Mouse (Mus musculus): Measurements from ENCODE around the gene D430042O09Rik. TPM values are rescaled to one million over a fixed set of nuclear protein-coding genes. Genes with fewer than 3 reads are reported as not detected.
A peak's percentile ranks its signal among the peaks of the same experiment; 100 is the strongest.
"Not testable (repeated sequence)": the region's sequence is repeated elsewhere in the genome, so short reads cannot be mapped to it uniquely, and the experiment has no call there.

D430042O09Rik gene
- polyA plus RNA-seq (2016; fragmentation: Nextera tagmentation; extraction: Ambion mirVana), result 8.7 and 9.7 TPM in 2 replicates

DNA sequence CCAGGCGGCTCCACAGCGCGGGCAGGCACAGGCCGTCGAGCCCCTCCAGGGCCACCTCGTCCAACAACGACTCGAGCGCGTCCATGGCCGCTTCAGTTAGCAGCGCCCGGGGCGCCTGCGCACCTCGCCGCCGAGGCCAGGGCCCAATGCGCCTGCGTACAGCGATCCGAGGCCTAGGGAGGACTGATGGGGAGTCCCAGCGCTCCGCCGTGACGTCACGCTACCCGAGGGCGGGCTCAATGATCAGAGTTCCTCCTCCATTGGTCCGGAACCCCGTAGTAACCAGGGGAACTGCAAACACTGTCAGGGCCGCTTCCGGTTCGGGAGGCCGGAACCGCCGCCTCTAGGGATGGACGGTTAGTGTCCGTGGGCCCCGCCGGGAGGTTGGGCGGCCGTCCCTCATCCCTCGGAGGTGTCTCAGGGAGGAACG, at the start of gene D430042O09Rik, which contains the start of gene Gtf3c1:
Gene D430042O09Rik, plus strand, starts transcription at position 296 of the 430 bp plus-strand sequence.
Gene Gtf3c1, minus strand, starts transcription at position 188 of the 430 bp plus-strand sequence.
- H3K9me3 ChIP-seq, result no peaks in the 10 kb centered on the region
- H3K36me3 ChIP-seq, result peaks cover 23% of the 10 kb centered on the region
- H3K4me3 ChIP-seq, result peak within 1 kb of the TSS; percentile 78
- no peaks in the 10 kb centered on the region for H3K27me3 ChIP-seq (replicated peaks)
- under 1% methylated on average over 45 of the region's 45 CpGs for WGBS
- H3K9ac ChIP-seq, result peak within 1 kb of the TSS; percentile 85
- peak; percentile 99 for ATAC-seq (ENCODE audit: low FRiP score, low read depth)
- H3K27ac ChIP-seq, result peak within 1 kb of the TSS; percentile 85
- peaks cover 32% of the 10 kb centered on the region for H3K4me1 ChIP-seq
- H3K4me2 ChIP-seq (replicated peaks), result peak within 1 kb of the TSS; percentile 73

- H3K4me2 ChIP-seq (replicated peaks), result no peak overlapping the region
- no peak overlapping the region for H3K27ac ChIP-seq
- 92% methylated on average over 3 of the region's 3 CpGs for WGBS
- ATAC-seq (ENCODE audit: low FRiP score, low read depth), result no peak
- no peaks in the 10 kb centered on the region for H3K9me3 ChIP-seq
- H3K4me3 ChIP-seq, result no peak overlapping the region
- no peak overlapping the region for H3K9ac ChIP-seq
- no peaks in the 10 kb centered on the region for H3K27me3 ChIP-seq (replicated peaks)
- no peaks in the 10 kb centered on the region for H3K4me1 ChIP-seq
- peaks cover 92% of the 10 kb centered on the region for H3K36me3 ChIP-seq
Measured at GRCm38 (mm10) chr7:125663654-125664053, 44.0 kb upstream of the D430042O09Rik start.

GRCm38 (mm10) chr7:125670865-125671264, 36.8 kb upstream of the D430042O09Rik start:
- H3K4me3 ChIP-seq, result no peak overlapping the region
- no peaks in the 10 kb centered on the region for H3K27me3 ChIP-seq (replicated peaks)
- H3K4me2 ChIP-seq (replicated peaks), result no peak overlapping the region
- no peaks in the 10 kb centered on the region for H3K9me3 ChIP-seq
- H3K9ac ChIP-seq, result no peak overlapping the region
- H3K4me1 ChIP-seq, result no peaks in the 10 kb centered on the region
- H3K27ac ChIP-seq, result no peak overlapping the region
- H3K36me3 ChIP-seq, result peaks cover 96% of the 10 kb centered on the region
- WGBS, result 93% methylated on average over 6 of the region's 6 CpGs
- no peak for ATAC-seq (ENCODE audit: low FRiP score, low read depth)

DNA sequence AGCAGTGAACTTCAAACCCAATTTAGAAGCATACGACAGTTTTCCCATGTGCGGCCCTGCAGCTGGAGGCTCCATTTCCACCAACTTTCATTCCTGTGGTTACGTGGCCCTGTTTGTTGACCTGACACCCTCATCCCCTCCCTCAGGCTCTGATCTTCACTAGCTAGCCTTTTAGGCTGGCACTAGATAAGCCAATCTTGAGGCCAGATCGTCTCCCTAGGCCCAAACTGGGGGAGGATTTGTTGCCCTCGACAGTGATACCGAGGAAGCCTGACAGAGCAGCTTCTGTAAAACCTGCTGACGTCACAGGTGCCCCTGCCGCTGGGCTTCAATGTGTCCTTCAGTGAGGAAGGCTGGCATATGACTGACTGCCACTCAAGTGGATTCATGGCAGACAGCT, 36.3 kb upstream of the D430042O09Rik start:
- H3K9ac ChIP-seq, result no peak overlapping the region
- H3K27me3 ChIP-seq (replicated peaks), result no peaks in the 10 kb centered on the region
- H3K36me3 ChIP-seq, result peaks cover 96% of the 10 kb centered on the region
- no peak overlapping the region for H3K4me3 ChIP-seq
- ATAC-seq (ENCODE audit: low FRiP score, low read depth), result no peak
- H3K4me2 ChIP-seq (replicated peaks), result no peak overlapping the region
- WGBS, result 93% methylated on average over 8 of the region's 8 CpGs
- H3K27ac ChIP-seq, result no peak overlapping the region
- H3K4me1 ChIP-seq, result no peaks in the 10 kb centered on the region
- H3K9me3 ChIP-seq, result no peaks in the 10 kb centered on the region

DNA sequence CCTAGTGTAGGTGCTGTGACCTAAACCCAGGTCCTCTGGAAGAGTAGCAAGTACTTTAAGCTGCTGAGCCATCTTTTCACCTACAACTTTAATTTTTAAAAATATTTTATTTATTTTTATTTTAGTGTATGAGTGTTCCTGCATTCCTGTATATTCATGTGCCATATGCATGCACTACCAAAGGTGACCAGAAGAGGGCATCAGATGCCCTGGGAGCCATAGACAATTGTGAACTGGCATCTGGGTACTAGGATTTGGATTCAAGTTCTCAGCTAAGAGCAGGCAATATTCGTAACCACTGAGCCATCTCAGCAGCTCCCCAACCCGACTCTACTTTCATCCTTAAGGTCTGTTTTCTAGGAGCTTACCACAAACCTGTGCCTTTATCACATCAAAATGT, 32.8 kb upstream of the D430042O09Rik start:
- no peaks in the 10 kb centered on the region for H3K27me3 ChIP-seq (replicated peaks)
- H3K36me3 ChIP-seq, result peaks cover 96% of the 10 kb centered on the region
- no peak for ATAC-seq (ENCODE audit: low FRiP score, low read depth)
- no peak overlapping the region for H3K4me3 ChIP-seq
- H3K4me2 ChIP-seq (replicated peaks), result no peak overlapping the region
- H3K27ac ChIP-seq, result no peak overlapping the region
- no peaks in the 10 kb centered on the region for H3K9me3 ChIP-seq
- 81% methylated on average over 2 of the region's 2 CpGs for WGBS
- no peaks in the 10 kb centered on the region for H3K4me1 ChIP-seq
- no peak overlapping the region for H3K9ac ChIP-seq

GRCm38 (mm10) chr7:125678756-125679155, 28.9 kb upstream of the D430042O09Rik start:
- 78% methylated on average over 8 of the region's 8 CpGs for WGBS
- no peak overlapping the region for H3K27ac ChIP-seq
- no peak overlapping the region for H3K4me2 ChIP-seq (replicated peaks)
- no peak overlapping the region for H3K4me3 ChIP-seq
- H3K9ac ChIP-seq, result no peak overlapping the region
- H3K4me1 ChIP-seq, result no peaks in the 10 kb centered on the region
- no peaks in the 10 kb centered on the region for H3K27me3 ChIP-seq (replicated peaks)
- H3K9me3 ChIP-seq, result no peaks in the 10 kb centered on the region
- peaks cover 87% of the 10 kb centered on the region for H3K36me3 ChIP-seq
- no peak for ATAC-seq (ENCODE audit: low FRiP score, low read depth)

- peaks cover 77% of the 10 kb centered on the region for H3K36me3 ChIP-seq
- no peak overlapping the region for H3K27ac ChIP-seq
Measured at GRCm38 (mm10) chr7:125679936-125680335, 27.8 kb upstream of the D430042O09Rik start.

DNA sequence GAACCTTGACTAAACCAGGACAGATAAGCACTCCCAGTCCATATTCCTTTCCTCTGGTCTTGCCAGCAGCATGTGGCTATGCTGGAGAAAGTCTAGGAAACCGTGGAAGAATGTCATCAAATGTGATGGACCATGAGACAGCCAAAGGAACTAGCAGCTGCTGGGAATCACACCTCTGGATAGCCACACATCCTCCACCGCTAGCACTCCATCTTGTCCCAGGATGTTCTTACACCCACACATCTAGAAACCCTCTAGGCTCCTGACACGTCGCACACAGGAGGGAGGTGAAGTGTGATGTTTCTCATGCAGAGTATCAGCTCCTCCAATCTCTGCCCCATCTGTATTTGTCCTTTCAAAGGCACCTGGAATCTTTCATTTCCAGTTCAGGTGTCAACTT, 17.2 kb upstream of the D430042O09Rik start:
- Histone ChIP-seq H3K27me3 (replicated peaks) (no peaks in the 10 kb centered on the region), H3K4me2 (replicated peaks) (no peak overlapping the region), H3K36me3 (peaks cover 84% of the 10 kb centered on the region), H3K4me1 (no peaks in the 10 kb centered on the region), H3K9me3 (no peaks in the 10 kb centered on the region), H3K4me3 (no peak overlapping the region), H3K9ac (no peak overlapping the region), H3K27ac (no peak overlapping the region)
- 92% methylated on average over 4 of the region's 4 CpGs for WGBS
- no peak for ATAC-seq (ENCODE audit: low FRiP score, low read depth)

More at GRCm38 (mm10) chr7:125679936-125680335, 27.8 kb upstream of the D430042O09Rik start:
- H3K4me2 ChIP-seq (replicated peaks), result no peak overlapping the region
- ATAC-seq (ENCODE audit: low FRiP score, low read depth), result no peak
- H3K9me3 ChIP-seq, result no peaks in the 10 kb centered on the region
- no peaks in the 10 kb centered on the region for H3K4me1 ChIP-seq
- H3K4me3 ChIP-seq, result no peak overlapping the region
- H3K9ac ChIP-seq, result no peak overlapping the region
- WGBS, result 92% methylated on average over 9 of the region's 9 CpGs
- no peaks in the 10 kb centered on the region for H3K27me3 ChIP-seq (replicated peaks)

DNA sequence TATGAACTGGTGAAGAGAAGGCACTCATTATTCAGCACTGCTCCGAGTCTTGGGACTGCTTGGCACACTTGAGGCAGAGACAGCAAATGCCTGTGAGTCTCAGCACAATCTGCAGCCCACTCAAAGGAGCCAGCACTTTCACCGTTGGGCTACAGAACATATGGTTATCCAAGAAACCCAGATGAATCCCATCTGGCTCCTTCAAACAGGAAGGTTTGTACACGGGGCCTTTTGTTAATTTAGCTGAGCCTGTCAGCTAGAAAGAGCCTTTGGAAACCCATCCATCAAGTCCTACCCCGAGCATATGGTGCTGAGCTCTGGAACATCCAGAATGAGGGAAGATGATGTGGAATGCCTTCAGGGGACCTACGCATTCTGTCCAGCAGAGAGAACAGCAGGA, 13.6 kb upstream of the D430042O09Rik start:
- Histone ChIP-seq H3K27me3 (replicated peaks) (no peaks in the 10 kb centered on the region), H3K4me1 (no peaks in the 10 kb centered on the region), H3K9ac (no peak overlapping the region), H3K36me3 (peaks cover 100% of the 10 kb centered on the region), H3K9me3 (peaks cover 3% of the 10 kb centered on the region; the same call in 1 of the 2 replicates), H3K4me3 (no peak overlapping the region), H3K27ac (no peak overlapping the region), H3K4me2 (replicated peaks) (no peak overlapping the region)
- 63% methylated on average over 5 of the region's 5 CpGs for WGBS
- no peak for ATAC-seq (ENCODE audit: low FRiP score, low read depth)

- no peak overlapping the region for H3K4me2 ChIP-seq (replicated peaks)
- no peak overlapping the region for H3K4me3 ChIP-seq
- no peak for ATAC-seq (ENCODE audit: low FRiP score, low read depth)
- peaks cover 68% of the 10 kb centered on the region for H3K36me3 ChIP-seq
- H3K27ac ChIP-seq, result no peak overlapping the region
- H3K27me3 ChIP-seq (replicated peaks), result no peaks in the 10 kb centered on the region
- H3K9me3 ChIP-seq, result peaks cover 6% of the 10 kb centered on the region; the same call in 1 of the 2 replicates
- peaks cover 23% of the 10 kb centered on the region for H3K4me1 ChIP-seq
- H3K9ac ChIP-seq, result no peak overlapping the region
- 89% methylated on average over 1 of the region's 1 CpGs for WGBS
Measured at GRCm38 (mm10) chr7:125702791-125703190, 4.9 kb upstream of the D430042O09Rik start.

DNA sequence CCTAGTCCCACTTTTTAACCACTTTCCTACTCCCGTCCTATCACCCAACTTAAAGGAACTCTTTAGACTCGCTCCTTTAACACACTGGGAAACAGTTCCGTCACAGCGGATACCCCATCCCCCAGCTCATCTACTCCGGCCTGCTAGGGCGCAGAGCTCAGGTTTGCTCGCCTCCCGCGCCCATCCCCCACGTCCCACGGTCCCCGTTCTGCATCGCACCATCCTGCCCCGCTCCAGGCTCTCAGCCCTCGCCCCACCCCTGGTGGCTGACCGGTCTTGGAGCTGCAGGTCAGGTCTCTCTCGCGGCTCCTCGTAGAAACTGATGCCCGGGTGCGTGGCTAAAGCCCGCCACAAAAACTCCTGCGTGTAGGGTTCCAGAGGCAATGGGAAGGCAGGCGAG, 502 bp upstream of the D430042O09Rik start:
- H3K4me3 ChIP-seq, result peak overlapping the region; percentile 78
- peaks cover 32% of the 10 kb centered on the region for H3K4me1 ChIP-seq
- ATAC-seq (ENCODE audit: low FRiP score, low read depth), result peak; percentile 90
- peak overlapping the region; percentile 85 for H3K9ac ChIP-seq
- under 1% methylated on average over 24 of the region's 24 CpGs for WGBS
- H3K4me2 ChIP-seq (replicated peaks), result peak overlapping the region; percentile 73
- no peaks in the 10 kb centered on the region for H3K9me3 ChIP-seq
- peak overlapping the region; percentile 85 for H3K27ac ChIP-seq
- H3K27me3 ChIP-seq (replicated peaks), result no peaks in the 10 kb centered on the region
- peaks cover 28% of the 10 kb centered on the region for H3K36me3 ChIP-seq

- H3K27ac ChIP-seq, result no peak overlapping the region
- H3K4me1 ChIP-seq, result peaks cover 32% of the 10 kb centered on the region
- H3K9ac ChIP-seq, result peak overlapping the region; percentile 75
- WGBS, result 1% methylated on average over 15 of the region's 15 CpGs
- no peaks in the 10 kb centered on the region for H3K27me3 ChIP-seq (replicated peaks)
- H3K9me3 ChIP-seq, result no peaks in the 10 kb centered on the region
- H3K4me3 ChIP-seq, result peak overlapping the region; percentile 78
- H3K36me3 ChIP-seq, result peaks cover 19% of the 10 kb centered on the region
- peak overlapping the region; percentile 73 for H3K4me2 ChIP-seq (replicated peaks)
- peak; percentile 10; the same call in 1 of the 2 replicates for ATAC-seq (ENCODE audit: low FRiP score, low read depth)
Measured at GRCm38 (mm10) chr7:125708100-125708499, 412 bp downstream of the D430042O09Rik start.

DNA sequence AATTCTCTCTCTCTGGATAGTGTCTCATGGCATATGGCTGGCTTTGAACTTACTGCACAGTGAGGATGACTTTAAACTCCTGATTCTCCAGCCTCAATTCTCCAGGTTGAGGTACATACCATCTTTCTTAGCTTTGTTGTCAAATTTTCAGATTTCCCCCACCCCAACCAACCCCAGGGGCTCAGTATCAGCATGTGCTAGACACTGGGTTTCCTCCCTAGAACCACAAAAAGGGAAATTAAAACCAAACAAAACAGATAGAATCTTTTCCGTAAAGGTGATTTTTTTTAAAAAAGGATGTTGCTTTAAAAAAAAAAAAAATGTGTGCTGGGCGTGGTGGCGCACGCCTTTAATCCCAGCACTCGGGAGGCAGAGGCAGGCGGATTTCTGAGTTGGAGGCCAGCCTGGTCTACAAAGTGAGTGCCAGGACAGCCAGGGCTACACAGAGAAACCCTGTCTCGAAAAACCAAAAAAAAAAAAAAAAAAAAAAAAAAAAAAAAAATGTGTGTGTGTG, 5.9 kb downstream of the D430042O09Rik start:
- H3K9ac ChIP-seq; ATAC-seq (ENCODE audit: low FRiP score, low read depth); H3K9me3 ChIP-seq; H3K27me3 ChIP-seq (replicated peaks); H3K36me3 ChIP-seq; H3K4me2 ChIP-seq (replicated peaks); H3K4me1 ChIP-seq; H3K27ac ChIP-seq; H3K4me3 ChIP-seq: not testable (repeated sequence)
- WGBS, result 96% methylated on average over 7 of the region's 7 CpGs

Data from neural tube, embryonic 12.5 days (tissue).